Mouse (Mus musculus) cortical plate, adult 2 months (tissue): ENCODE measurements around the gene Tmco1.

Experiments used
- CTCF ChIP-seq: fragments of 200-500 bp; IDR thresholded peaks from 2 replicates; pipeline ENCODE4 v1.5.1; 2011; ENCODE audit warnings: mild to moderate bottlenecking, control low read depth, low read length; ENCODE audit not compliant: insufficient read depth; ENCODE audit errors: extremely low read depth
- POLR2A ChIP-seq: fragments of 200-500 bp; IDR thresholded peaks from 2 replicates; pipeline ENCODE4 v1.6.1; 2011; ENCODE audit warnings: mild to moderate bottlenecking, low read length, control low read depth; ENCODE audit not compliant: insufficient read depth; ENCODE audit errors: extremely low read depth

GRCm38 (mm10) chr1:167268360-167269063 lies 39.7 kb upstream of the Tmco1 start:
- no peak for TF ChIP-seq CTCF
- no peak for TF ChIP-seq POLR2A
